Mouse (Mus musculus): ENCODE results near the gene D5Ertd579e. TPM values are rescaled to one million over a fixed set of nuclear protein-coding genes. Genes with fewer than 3 reads are reported as not detected.

The D5Ertd579e gene
- total RNA-seq (2021), result 100 to 1,000 TPM in 1 of 2 experiments, 10 to 100 TPM in 1; 90.2 to 105 TPM

GRCm38 (mm10) chr5:36695461-36696231 is at the start of gene D5Ertd579e:
Gene D5Ertd579e (minus strand): TSS chr5:36696024.
- peak; percentile 94 to 96 for DNase-seq (ENCODE audit: low spot score in 2 of 2)
- intact Hi-C loops (cut with DNase I), result loop anchor here (2.0 to 5.0 kb wide), 2 partner anchors 43 to 88 kb away; no protein-coding TSS in a partner anchor

- DNase-seq (ENCODE audit: low spot score in 2 of 2), result peak; percentile 72 to 82
- intact Hi-C loops (cut with DNase I), result loop anchor here (2.0 to 10.0 kb wide), 5 partner anchors 137 to 757 kb away; partner anchors contain the start of gene Grpel1
Measured at GRCm38 (mm10) chr5:36742126-36742848, 46.5 kb upstream of the D5Ertd579e start.

- intact Hi-C loops (cut with DNase I), result loop anchor here (2.0 to 10.0 kb wide), 5 partner anchors 43 to 755 kb away; partner anchors contain the start of genes D5Ertd579e and Grpel1
- no peak for DNase-seq (ENCODE audit: low spot score in 2 of 2)
Measured at GRCm38 (mm10) chr5:36739829-36740228, 44.0 kb upstream of the D5Ertd579e start.

DNA sequence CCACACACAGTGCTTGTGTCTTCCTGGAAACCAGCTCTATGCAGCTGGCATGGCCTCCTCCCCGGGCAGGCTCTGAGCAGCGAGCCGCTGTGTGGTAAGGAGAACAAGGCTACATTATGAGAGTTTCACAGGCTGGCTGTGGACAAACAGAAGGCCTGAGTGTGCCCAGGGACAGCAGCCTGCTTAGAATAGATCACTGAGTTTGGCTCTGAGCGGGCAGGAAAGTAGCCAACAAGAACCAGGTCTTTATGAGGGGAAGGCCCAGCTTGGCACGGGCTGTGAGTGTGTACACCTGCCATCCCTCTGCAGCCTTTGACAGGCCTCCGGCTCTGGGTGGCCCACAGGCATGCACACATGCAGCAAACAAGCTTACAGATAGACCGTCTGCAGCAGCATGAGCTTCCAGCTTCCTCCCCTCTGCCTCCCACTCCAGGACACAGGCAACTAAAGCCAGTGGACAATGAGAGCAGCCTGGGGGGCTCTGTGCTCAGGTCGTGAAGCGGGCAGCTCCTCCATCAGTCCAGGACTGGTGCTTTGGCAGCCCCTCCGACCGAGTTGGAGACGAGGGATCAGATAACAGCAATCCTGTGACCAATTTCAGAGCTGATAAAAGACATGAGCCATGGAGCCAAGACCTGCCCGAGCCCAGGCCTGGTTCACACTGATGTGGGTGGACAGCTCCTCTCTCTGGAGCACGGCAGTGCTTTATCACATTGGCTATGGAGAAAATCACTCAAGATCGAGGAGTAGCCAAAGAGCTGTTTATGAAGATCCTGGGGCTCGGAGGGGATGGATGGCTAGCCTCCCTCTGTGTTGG is 43.2 kb upstream of the D5Ertd579e start:
- intact Hi-C loops (cut with DNase I), result loop anchor here (2.0 kb wide), 1 partner anchor 42 kb away; the partner anchor contains the start of gene D5Ertd579e

GRCm38 (mm10) chr5:36737765-36738164 is 41.9 kb upstream of the D5Ertd579e start:
- intact Hi-C loops (cut with DNase I), result loop anchor here (2.0 kb wide), 1 partner anchor 41 kb away; the partner anchor contains the start of gene D5Ertd579e
- DNase-seq (ENCODE audit: low spot score in 2 of 2), result no peak

More for the DNA sequence above, 43.2 kb upstream of the D5Ertd579e start:
- peak; percentile 31 to 47 for DNase-seq (ENCODE audit: low spot score in 2 of 2)

GRCm38 (mm10) chr5:36736009-36736408 is 40.2 kb upstream of the D5Ertd579e start:
- intact Hi-C loops (cut with DNase I), result no loop called here
- no peak for DNase-seq (ENCODE audit: low spot score in 2 of 2)

- intact Hi-C loops (cut with DNase I), result no loop called here
- DNase-seq (ENCODE audit: low spot score in 2 of 2), result no peak
Measured at GRCm38 (mm10) chr5:36735106-36735505, 39.3 kb upstream of the D5Ertd579e start.

GRCm38 (mm10) chr5:36733405-36733804 is 37.6 kb upstream of the D5Ertd579e start:
- no peak for DNase-seq (ENCODE audit: low spot score in 2 of 2)
- intact Hi-C loops (cut with DNase I), result no loop called here

DNA sequence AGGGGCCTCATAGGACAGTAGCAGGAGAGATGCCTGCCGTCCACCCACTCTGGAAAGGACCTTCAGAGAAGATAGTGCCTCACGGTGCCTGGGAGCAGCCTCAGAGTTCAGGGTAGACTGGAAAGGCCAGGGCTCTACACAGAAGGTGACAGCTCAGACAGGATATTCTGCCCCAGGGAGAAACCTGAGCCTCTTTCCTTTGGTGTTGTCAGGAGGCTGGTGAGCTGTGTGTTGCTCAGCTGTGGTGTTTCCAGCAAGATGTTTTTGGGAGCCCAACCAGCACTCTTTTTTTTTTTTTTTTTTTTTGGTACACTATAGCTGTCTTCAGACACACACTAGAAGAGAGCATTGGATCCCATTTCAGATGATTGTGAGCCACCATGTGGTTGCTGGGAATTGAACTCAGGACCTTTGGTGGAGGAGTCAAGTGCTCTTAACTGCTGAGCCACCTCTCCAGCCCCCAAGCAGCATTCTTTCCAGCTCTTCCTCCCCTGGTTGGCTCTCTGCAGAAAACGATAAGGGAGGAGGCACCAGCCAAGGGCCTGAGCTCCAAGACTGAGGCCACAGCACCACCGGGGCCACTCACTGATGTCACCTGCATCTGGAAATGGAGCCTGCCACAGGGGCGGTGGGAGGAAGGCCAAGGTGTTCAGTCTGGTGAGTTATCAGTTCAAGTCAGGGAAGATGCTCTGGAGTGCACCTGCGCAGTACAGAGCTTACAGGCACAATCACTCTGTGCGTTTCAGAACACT is 36.3 kb upstream of the D5Ertd579e start:
- DNase-seq (ENCODE audit: low spot score in 2 of 2), result no peak
- intact Hi-C loops (cut with DNase I), result no loop called here

GRCm38 (mm10) chr5:36730689-36731088 is 34.9 kb upstream of the D5Ertd579e start:
- intact Hi-C loops (cut with DNase I), result no loop called here
- DNase-seq (ENCODE audit: low spot score in 2 of 2), result no peak

- DNase-seq (ENCODE audit: low spot score in 2 of 2), result no peak
Measured at GRCm38 (mm10) chr5:36729923-36730322, 34.1 kb upstream of the D5Ertd579e start.

GRCm38 (mm10) chr5:36729086-36729473 is 33.3 kb upstream of the D5Ertd579e start:
- intact Hi-C loops (cut with DNase I), result no loop called here
- no peak for DNase-seq (ENCODE audit: low spot score in 2 of 2)

More at GRCm38 (mm10) chr5:36729923-36730322, 34.1 kb upstream of the D5Ertd579e start:
- intact Hi-C loops (cut with DNase I), result no loop called here

DNA sequence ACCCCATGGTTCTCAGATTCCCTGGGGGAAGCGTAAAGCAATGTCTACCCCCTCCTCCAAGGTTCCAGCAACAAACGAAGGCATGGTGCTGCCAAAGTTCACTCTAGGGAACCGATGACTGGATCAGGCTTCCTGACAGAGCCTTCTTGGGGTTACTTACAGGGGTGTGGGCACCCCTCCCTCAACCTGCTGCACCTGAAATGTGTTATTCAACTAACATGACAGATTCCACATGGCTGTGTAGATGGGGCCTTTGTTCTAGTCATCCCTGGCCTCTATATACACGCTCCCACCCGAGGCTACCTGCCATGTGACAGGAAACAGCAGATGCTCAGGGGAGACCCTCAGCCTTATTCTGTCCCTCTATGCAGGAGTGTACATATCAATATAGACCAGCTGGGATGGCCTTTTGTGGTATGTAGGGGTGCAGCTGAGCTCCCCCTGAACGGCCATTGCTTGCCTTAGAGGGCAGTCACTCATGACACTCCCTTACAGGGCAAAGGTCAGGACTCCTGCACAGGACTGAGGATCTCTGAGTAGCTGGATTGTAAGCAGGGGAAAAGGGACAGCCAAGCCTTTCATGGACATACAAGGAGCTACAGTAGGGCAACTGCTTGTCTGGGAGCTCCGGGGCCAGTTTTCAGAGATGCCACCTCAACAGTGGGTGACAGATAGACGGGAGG is 32.7 kb upstream of the D5Ertd579e start:
- no peak for DNase-seq (ENCODE audit: low spot score in 2 of 2)
- intact Hi-C loops (cut with DNase I), result no loop called here

DNA sequence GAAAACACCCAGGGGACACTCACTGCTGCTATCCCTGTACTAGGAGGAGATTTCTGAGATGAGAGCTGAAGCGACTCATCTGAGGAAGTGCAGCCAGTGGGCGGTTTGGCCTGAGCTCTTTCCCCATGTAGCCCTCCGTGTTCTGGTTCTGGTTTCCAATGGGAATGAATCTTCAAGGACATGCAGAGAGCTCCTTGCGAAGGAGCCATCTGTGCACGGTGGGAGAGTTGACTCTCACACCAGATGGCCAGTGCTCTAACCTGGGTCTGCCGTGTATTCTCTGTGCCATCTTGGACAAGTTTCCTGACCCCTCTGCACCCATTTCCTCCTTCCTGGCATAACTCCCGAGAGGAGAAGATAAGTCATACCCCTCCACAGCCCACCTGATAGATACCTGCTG is 32.0 kb upstream of the D5Ertd579e start:
- intact Hi-C loops (cut with DNase I), result no loop called here
- no peak for DNase-seq (ENCODE audit: low spot score in 2 of 2)

GRCm38 (mm10) chr5:36727136-36727535 is 31.3 kb upstream of the D5Ertd579e start:
- no peak for DNase-seq (ENCODE audit: low spot score in 2 of 2)
- intact Hi-C loops (cut with DNase I), result no loop called here

DNA sequence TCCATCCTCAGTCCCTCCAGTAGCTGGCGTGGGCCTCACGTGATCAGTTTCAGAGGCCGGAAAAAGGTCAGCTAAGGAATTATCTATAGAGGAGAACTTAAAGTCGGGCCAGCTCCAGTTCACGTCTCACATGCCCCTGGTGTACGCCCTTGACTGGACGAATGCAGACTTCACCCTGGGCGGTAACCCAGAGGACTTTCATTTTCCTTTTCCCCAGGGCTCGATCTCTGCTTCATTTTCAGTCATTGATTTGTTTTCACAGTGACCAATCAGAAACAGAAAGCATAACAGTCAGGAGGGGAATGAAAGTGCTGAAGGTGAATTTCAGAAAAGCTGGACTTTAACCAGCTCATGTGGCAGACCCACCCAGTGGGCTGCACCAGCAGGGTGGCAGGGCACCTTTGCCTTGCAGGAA is 30.6 kb upstream of the D5Ertd579e start:
- intact Hi-C loops (cut with DNase I), result no loop called here
- no peak for DNase-seq (ENCODE audit: low spot score in 2 of 2)

DNA sequence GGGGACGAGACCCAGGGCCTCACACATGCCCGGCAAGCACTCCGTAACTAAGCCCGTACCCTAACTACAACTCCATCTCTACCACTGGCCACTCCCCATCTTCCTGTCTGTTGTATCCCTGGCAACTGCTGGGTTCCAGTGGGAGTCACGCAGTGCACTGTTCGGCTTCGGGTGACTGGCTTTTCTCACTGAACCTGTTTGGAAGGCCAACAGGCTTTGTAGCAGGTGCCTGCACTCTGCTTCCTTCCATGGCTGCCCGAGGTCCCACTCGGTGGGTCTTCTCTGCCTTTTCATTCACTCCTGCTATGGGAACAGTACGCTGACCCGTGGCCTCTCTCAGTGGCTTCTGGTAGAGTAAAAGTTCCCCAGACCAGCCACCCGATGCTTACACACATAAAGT is 30.0 kb upstream of the D5Ertd579e start:
- intact Hi-C loops (cut with DNase I), result no loop called here
- DNase-seq (ENCODE audit: low spot score in 2 of 2), result no peak

- intact Hi-C loops (cut with DNase I), result no loop called here
- DNase-seq (ENCODE audit: low spot score in 2 of 2), result no peak
Measured at GRCm38 (mm10) chr5:36724274-36724673, 28.4 kb upstream of the D5Ertd579e start.
